Mouse (Mus musculus): ENCODE results near the gene Pafah2.
"Not testable (repeated sequence)": the region's sequence is repeated elsewhere in the genome, so short reads cannot be mapped to it uniquely, and the experiment has no call there.

Pafah2 gene

GRCm38 (mm10) chr4:134373295-134373694, 22.8 kb upstream of the Pafah2 start:
- no peak for DNase-seq

- no peak for DNase-seq
These were observed 21.8 kb upstream of the Pafah2 start for GRCm38 (mm10) chr4:134374306-134374705.

- DNase-seq = no peak
These were observed 18.0 kb upstream of the Pafah2 start for GRCm38 (mm10) chr4:134378089-134378615.

GRCm38 (mm10) chr4:134379510-134379909, 16.6 kb upstream of the Pafah2 start:
- no peak for DNase-seq

- not testable (repeated sequence) for DNase-seq
These were observed 12.4 kb upstream of the Pafah2 start, which contains the start of gene Extl1 for GRCm38 (mm10) chr4:134383750-134384149. Extl1 (minus strand) TSS chr4:134383850.

GRCm38 (mm10) chr4:134387268-134387667, 8.9 kb upstream of the Pafah2 start:
- no peak for DNase-seq

- peak; percentile 87 for DNase-seq
These were observed 7.7 kb upstream of the Pafah2 start for GRCm38 (mm10) chr4:134388397-134388796.

GRCm38 (mm10) chr4:134391636-134392035, 4.5 kb upstream of the Pafah2 start:
- no peak for DNase-seq

GRCm38 (mm10) chr4:134392595-134392994, 3.5 kb upstream of the Pafah2 start:
- no peak for DNase-seq

GRCm38 (mm10) chr4:134393026-134393425, 3.1 kb upstream of the Pafah2 start:
- no peak for DNase-seq

- DNase-seq = no peak
These were observed 978 bp upstream of the Pafah2 start for GRCm38 (mm10) chr4:134395142-134395541.

- DNase-seq = peak; percentile 85
These were observed 1.0 kb downstream of the Pafah2 start for GRCm38 (mm10) chr4:134397121-134397520.

GRCm38 (mm10) chr4:134397732-134398131, 1.6 kb downstream of the Pafah2 start:
- no peak for DNase-seq

- DNase-seq = no peak
These were observed 4.1 kb downstream of the Pafah2 start for GRCm38 (mm10) chr4:134400206-134400605.

GRCm38 (mm10) chr4:134401181-134401661, 5.1 kb downstream of the Pafah2 start:
- peak; percentile 82 for DNase-seq

- DNase-seq = no peak
These were observed 5.9 kb downstream of the Pafah2 start for GRCm38 (mm10) chr4:134401856-134402570.

- peak; percentile 56 for DNase-seq
These were observed 6.6 kb downstream of the Pafah2 start for GRCm38 (mm10) chr4:134402571-134403262.

GRCm38 (mm10) chr4:134403721-134404120, 7.6 kb downstream of the Pafah2 start:
- DNase-seq = no peak

GRCm38 (mm10) chr4:134409286-134409685, 13.2 kb downstream of the Pafah2 start:
- peak; percentile 45 for DNase-seq

- no peak for DNase-seq
These were observed 20.1 kb downstream of the Pafah2 start for GRCm38 (mm10) chr4:134416177-134416576.

- no peak for DNase-seq
These were observed 20.5 kb downstream of the Pafah2 start for GRCm38 (mm10) chr4:134416602-134417001.

GRCm38 (mm10) chr4:134417111-134417510, 21.0 kb downstream of the Pafah2 start:
- no peak for DNase-seq

- no peak for DNase-seq
These were observed 25.9 kb downstream of the Pafah2 start for GRCm38 (mm10) chr4:134421971-134422370.

- no peak for DNase-seq
These were observed 27.8 kb downstream of the Pafah2 start for GRCm38 (mm10) chr4:134423949-134424348.

All from kidney, postnatal 10 days (tissue).